Mouse (Mus musculus): ENCODE data around the gene Fgfr2. TPM values are rescaled to one million over a fixed set of nuclear protein-coding genes. Genes with fewer than 3 reads are reported as not detected.

The Fgfr2 gene
- polyA plus RNA-seq, 1 experiment from 2014 or later: 123 TPM

DNA sequence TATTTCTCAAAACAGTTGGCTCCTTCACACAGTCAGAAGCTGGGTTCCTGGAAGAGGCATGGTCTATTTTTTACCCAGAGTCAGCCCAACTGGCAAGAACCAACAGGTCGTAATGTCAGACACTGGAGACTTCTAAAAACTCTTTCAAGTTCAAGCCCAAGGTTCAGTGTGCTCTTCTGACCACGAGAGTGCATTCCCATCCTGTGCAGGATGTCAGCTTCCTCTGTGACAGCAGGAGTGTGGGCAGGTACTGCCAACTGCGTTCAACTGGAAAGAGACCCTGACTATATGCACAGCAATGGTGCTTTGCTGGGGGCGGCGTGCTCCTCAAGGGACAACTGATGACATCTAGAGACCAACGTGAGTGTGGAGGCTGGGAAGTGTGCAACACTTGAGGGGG is 1034.5 kb downstream of the Fgfr2 start:
- H3K4me2 ChIP-seq (replicated peaks): no peak overlapping the region
- no peaks in the 10 kb centered on the region; the same call in 1 of the 2 replicates for H3K27me3 ChIP-seq
- WGBS: 67% methylated on average over 6 of the region's 6 CpGs
- no peak for ATAC-seq (ENCODE audit: low FRiP score, low read depth)
- no peaks in the 10 kb centered on the region for H3K9me3 ChIP-seq
- no peak overlapping the region for H3K9ac ChIP-seq
- peaks cover 3% of the 10 kb centered on the region; the same call in 1 of the 2 replicates for H3K4me1 ChIP-seq
- H3K27ac ChIP-seq: no peak overlapping the region
- no peaks in the 10 kb centered on the region for H3K36me3 ChIP-seq
- H3K4me3 ChIP-seq: no peak overlapping the region

DNA sequence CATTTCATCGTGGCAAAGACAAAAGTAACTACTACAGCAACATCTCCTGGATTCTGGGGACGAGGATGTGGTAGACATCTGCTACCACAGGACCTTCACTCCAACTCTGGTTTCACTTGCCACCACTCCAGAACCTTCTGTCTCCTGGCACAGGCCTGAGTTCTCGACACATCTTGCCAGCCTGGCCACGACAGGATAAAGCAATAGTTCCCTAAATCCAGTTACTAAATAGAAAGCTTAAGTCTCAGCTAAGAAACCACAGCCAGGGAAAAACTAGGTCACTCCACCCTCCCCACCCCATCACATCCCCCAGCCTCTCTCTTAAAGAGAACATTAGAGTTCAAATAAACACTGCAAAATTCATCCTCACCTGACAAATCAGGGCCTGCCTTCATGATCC is 1035.0 kb downstream of the Fgfr2 start:
- no peak for ATAC-seq (ENCODE audit: low FRiP score, low read depth)
- no peak overlapping the region for H3K27ac ChIP-seq
- H3K9me3 ChIP-seq: no peaks in the 10 kb centered on the region
- no peaks in the 10 kb centered on the region; the same call in 1 of the 2 replicates for H3K27me3 ChIP-seq
- 74% methylated on average over 4 of the region's 4 CpGs for WGBS
- H3K9ac ChIP-seq: no peak overlapping the region
- no peak overlapping the region for H3K4me3 ChIP-seq
- H3K4me1 ChIP-seq: peaks cover 3% of the 10 kb centered on the region; the same call in 1 of the 2 replicates
- no peak overlapping the region for H3K4me2 ChIP-seq (replicated peaks)
- no peaks in the 10 kb centered on the region for H3K36me3 ChIP-seq

- no peak overlapping the region for H3K9ac ChIP-seq
- ATAC-seq (ENCODE audit: low FRiP score, low read depth): no peak
- H3K4me2 ChIP-seq (replicated peaks): no peak overlapping the region
- H3K4me3 ChIP-seq: no peak overlapping the region
- WGBS: 59% methylated on average over 1 of the region's 1 CpGs
- H3K27me3 ChIP-seq: no peaks in the 10 kb centered on the region; the same call in 1 of the 2 replicates
- H3K9me3 ChIP-seq: 0 out of 2 replicates have a peak, but pooled peaks cover 5% of the 10 kb centered on the region
- H3K36me3 ChIP-seq: no peaks in the 10 kb centered on the region
- H3K27ac ChIP-seq: no peak overlapping the region
- H3K4me1 ChIP-seq: 0 out of 2 replicates have a peak, but pooled peaks cover 3% of the 10 kb centered on the region
These were observed 1047.3 kb downstream of the Fgfr2 start for GRCm38 (mm10) chr7:132075825-132076224.

DNA sequence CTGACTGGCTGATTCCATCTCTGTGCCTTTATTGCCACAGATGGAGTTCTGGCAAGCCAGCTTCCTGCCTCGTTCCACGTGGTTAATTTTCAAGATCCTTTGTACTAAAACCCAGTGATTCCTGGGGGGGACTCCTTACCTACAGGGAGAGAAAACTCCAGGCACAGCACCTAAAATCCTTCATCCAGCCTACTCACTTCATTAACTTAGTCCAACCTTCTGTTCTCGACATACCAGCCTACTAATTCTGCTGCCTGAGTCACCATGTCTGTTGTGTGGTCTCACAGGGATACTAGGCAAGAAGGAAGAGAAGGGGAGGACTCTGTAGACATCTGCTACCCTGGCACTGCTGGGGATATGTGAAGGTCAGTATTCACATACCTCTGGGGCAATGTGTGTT is 1048.6 kb downstream of the Fgfr2 start:
- Histone ChIP-seq H3K9ac (no peak overlapping the region), H3K27me3 (no peaks in the 10 kb centered on the region; the same call in 1 of the 2 replicates), H3K27ac (no peak overlapping the region), H3K4me3 (no peak overlapping the region), H3K9me3 (0 out of 2 replicates have a peak, but pooled peaks cover 5% of the 10 kb centered on the region), H3K36me3 (no peaks in the 10 kb centered on the region), H3K4me1 (0 out of 2 replicates have a peak, but pooled peaks cover 3% of the 10 kb centered on the region), H3K4me2 (replicated peaks) (no peak overlapping the region)
- WGBS: 36% methylated on average over 3 of the region's 3 CpGs
- no peak for ATAC-seq (ENCODE audit: low FRiP score, low read depth)

DNA sequence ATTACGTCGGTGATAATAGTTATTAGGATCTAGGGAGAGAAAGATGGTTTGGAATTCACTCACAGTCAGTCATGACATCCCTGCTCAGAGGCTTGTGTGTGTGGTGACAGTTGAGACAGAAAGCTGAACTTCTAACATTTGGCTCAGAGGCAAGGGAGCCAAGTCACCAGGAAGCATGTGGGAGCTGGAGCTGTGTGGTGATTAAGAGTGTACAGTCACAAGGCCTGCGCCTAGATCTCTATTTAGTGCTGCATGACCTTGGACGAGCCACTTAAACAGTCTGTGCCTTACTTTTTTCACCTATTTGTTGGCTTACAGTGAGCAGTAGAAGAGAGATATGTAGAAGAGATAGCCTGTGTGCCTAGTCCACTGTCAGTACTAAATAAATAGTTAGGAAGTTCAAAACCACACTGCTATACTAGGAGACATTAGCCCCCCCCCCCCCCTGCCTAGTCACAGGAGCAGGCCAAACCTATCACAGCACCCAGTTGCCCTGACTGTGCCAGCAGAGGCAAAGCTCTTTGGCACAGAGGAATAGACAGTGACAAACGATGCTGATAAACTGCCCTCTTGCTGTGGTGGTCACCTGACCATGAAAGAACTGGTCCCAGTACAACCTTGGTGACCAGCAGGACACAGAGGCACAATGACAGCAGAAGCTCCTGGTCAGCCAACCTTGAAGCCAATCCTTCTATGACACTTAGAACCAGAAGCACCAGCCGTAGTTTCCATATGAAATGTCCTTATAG is 1052.1 kb downstream of the Fgfr2 start:
- H3K4me2 ChIP-seq (replicated peaks): no peak overlapping the region
- H3K9me3 ChIP-seq: no peaks in the 10 kb centered on the region
- H3K4me1 ChIP-seq: 0 out of 2 replicates have a peak, but pooled peaks cover 3% of the 10 kb centered on the region
- no peak overlapping the region for H3K4me3 ChIP-seq
- H3K27me3 ChIP-seq: no peaks in the 10 kb centered on the region
- no peak for ATAC-seq (ENCODE audit: low FRiP score, low read depth)
- no peak overlapping the region for H3K9ac ChIP-seq
- H3K36me3 ChIP-seq: no peaks in the 10 kb centered on the region
- 89% methylated on average over 6 of the region's 6 CpGs for WGBS
- no peak overlapping the region for H3K27ac ChIP-seq

DNA sequence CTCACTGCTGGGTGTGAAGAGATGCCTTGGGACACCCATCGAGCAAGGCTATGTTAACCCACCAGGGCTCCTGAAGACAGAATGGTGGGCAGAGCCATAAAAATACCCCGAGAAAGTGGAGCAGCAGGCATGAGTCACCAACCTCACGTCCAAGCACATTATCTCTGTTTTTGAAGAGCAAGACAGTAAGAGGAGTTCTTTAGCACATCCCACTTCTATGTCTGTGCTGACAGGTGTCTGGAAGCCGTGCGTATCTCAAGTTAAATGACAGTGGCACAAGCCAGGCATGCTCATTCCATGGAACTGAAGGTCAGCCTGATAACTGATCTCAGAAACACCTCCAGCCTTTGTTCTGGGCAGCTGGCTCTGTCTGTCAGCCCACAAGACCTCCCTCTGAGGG is 1055.2 kb downstream of the Fgfr2 start:
- H3K36me3 ChIP-seq: no peaks in the 10 kb centered on the region
- H3K4me2 ChIP-seq (replicated peaks): no peak overlapping the region
- H3K4me1 ChIP-seq: no peaks in the 10 kb centered on the region
- WGBS: 77% methylated on average over 5 of the region's 5 CpGs
- H3K9ac ChIP-seq: no peak overlapping the region
- no peaks in the 10 kb centered on the region for H3K27me3 ChIP-seq
- no peak overlapping the region for H3K27ac ChIP-seq
- no peak overlapping the region for H3K4me3 ChIP-seq
- H3K9me3 ChIP-seq: no peaks in the 10 kb centered on the region
- no peak for ATAC-seq (ENCODE audit: low FRiP score, low read depth)

- H3K9ac ChIP-seq: no peak overlapping the region
- no peaks in the 10 kb centered on the region for H3K9me3 ChIP-seq
- ATAC-seq (ENCODE audit: low FRiP score, low read depth): no peak
- H3K36me3 ChIP-seq: no peaks in the 10 kb centered on the region
- H3K4me3 ChIP-seq: no peak overlapping the region
- H3K27me3 ChIP-seq: no peaks in the 10 kb centered on the region
- WGBS: 78% methylated on average over 5 of the region's 5 CpGs
- H3K4me1 ChIP-seq: no peaks in the 10 kb centered on the region
- H3K27ac ChIP-seq: no peak overlapping the region
- no peak overlapping the region for H3K4me2 ChIP-seq (replicated peaks)
These were observed 1055.6 kb downstream of the Fgfr2 start for GRCm38 (mm10) chr7:132067511-132067910.

GRCm38 (mm10) chr7:132060116-132060515 is 1063.0 kb downstream of the Fgfr2 start:
- no peak overlapping the region for H3K27ac ChIP-seq
- no peak overlapping the region for H3K4me3 ChIP-seq
- H3K4me1 ChIP-seq: no peaks in the 10 kb centered on the region
- H3K27me3 ChIP-seq: no peaks in the 10 kb centered on the region
- H3K9me3 ChIP-seq: no peaks in the 10 kb centered on the region
- no peak overlapping the region for H3K4me2 ChIP-seq (replicated peaks)
- no peak overlapping the region for H3K9ac ChIP-seq
- no peaks in the 10 kb centered on the region for H3K36me3 ChIP-seq
- 80% methylated on average over 7 of the region's 7 CpGs for WGBS
- ATAC-seq (ENCODE audit: low FRiP score, low read depth): no peak

- Histone ChIP-seq H3K27ac (no peak overlapping the region), H3K9me3 (no peaks in the 10 kb centered on the region), H3K9ac (no peak overlapping the region), H3K4me2 (replicated peaks) (no peak overlapping the region), H3K27me3 (no peaks in the 10 kb centered on the region), H3K4me3 (no peak overlapping the region), H3K36me3 (no peaks in the 10 kb centered on the region), H3K4me1 (no peaks in the 10 kb centered on the region)
- 37% methylated on average over 7 of the region's 7 CpGs for WGBS
- ATAC-seq (ENCODE audit: low FRiP score, low read depth): no peak
These were observed 1066.6 kb downstream of the Fgfr2 start for GRCm38 (mm10) chr7:132056565-132056964.

GRCm38 (mm10) chr7:132046662-132047061 is 1076.5 kb downstream of the Fgfr2 start:
- no peak overlapping the region for H3K4me3 ChIP-seq
- H3K27me3 ChIP-seq: peaks cover 10% of the 10 kb centered on the region
- H3K4me2 ChIP-seq (replicated peaks): no peak overlapping the region
- no peaks in the 10 kb centered on the region for H3K9me3 ChIP-seq
- no peak overlapping the region for H3K9ac ChIP-seq
- H3K27ac ChIP-seq: no peak overlapping the region
- H3K36me3 ChIP-seq: no peaks in the 10 kb centered on the region
- 40% methylated on average over 2 of the region's 4 CpGs for WGBS
- no peaks in the 10 kb centered on the region for H3K4me1 ChIP-seq
- ATAC-seq (ENCODE audit: low FRiP score, low read depth): no peak

GRCm38 (mm10) chr7:132031940-132032531 is 1091.1 kb downstream of the Fgfr2 start:
- WGBS: 38% methylated on average over 6 of the region's 6 CpGs
- H3K4me3 ChIP-seq: no peak overlapping the region
- H3K27me3 ChIP-seq: no peaks in the 10 kb centered on the region
- no peak overlapping the region for H3K9ac ChIP-seq
- no peaks in the 10 kb centered on the region for H3K9me3 ChIP-seq
- no peak overlapping the region for H3K27ac ChIP-seq
- ATAC-seq (ENCODE audit: low FRiP score, low read depth): no peak
- H3K36me3 ChIP-seq: no peaks in the 10 kb centered on the region
- no peak overlapping the region for H3K4me2 ChIP-seq (replicated peaks)
- H3K4me1 ChIP-seq: peaks cover 11% of the 10 kb centered on the region

- Histone ChIP-seq H3K4me2 (replicated peaks) (no peak overlapping the region), H3K4me1 (peaks cover 12% of the 10 kb centered on the region; the same call in 1 of the 2 replicates), H3K9me3 (no peaks in the 10 kb centered on the region), H3K9ac (no peak overlapping the region), H3K4me3 (no peak overlapping the region), H3K27me3 (no peaks in the 10 kb centered on the region; the same call in 1 of the 2 replicates), H3K27ac (no peak overlapping the region), H3K36me3 (no peaks in the 10 kb centered on the region)
- 53% methylated on average over 6 of the region's 6 CpGs for WGBS
- ATAC-seq (ENCODE audit: low FRiP score, low read depth): no peak
These were observed 1096.5 kb downstream of the Fgfr2 start for GRCm38 (mm10) chr7:132026671-132027070.
